Mouse (Mus musculus) heart, adult 2 months (tissue): ENCODE results near the gene 7530416G11Rik.

Source experiments
- CTCF ChIP-seq: fragments of 200-600 bp; IDR thresholded peaks from 2 replicates; pipeline ENCODE4 v1.8.1; 2022; ENCODE audit warnings: antibody characterized with exemption, mild to moderate bottlenecking, moderate library complexity
- POLR2A ChIP-seq: fragments of 200-500 bp; IDR thresholded peaks from 2 replicates; pipeline ENCODE4 v1.6.1; 2011; ENCODE audit warnings: mild to moderate bottlenecking, low read depth, low read length, control low read depth; ENCODE audit not compliant: insufficient read depth

- TF ChIP-seq CTCF (no peak), POLR2A (no peak)
Observed at GRCm38 (mm10) chr15:85545369-85545768, 42.3 kb upstream of the 7530416G11Rik start.
